Mouse (Mus musculus) lung, postnatal 4 days (tissue): Measurements from ENCODE around the gene Slc35e2.

Experiments
- DNase-seq, 2 experiments: peaks; one replicate each; pipeline ENCODE4 v3.0.0; 2021

Slc35e2 gene

GRCm38 (mm10) chr4:155577741-155578140, 23.5 kb upstream of the Slc35e2 start:
- no peak for DNase-seq

DNA sequence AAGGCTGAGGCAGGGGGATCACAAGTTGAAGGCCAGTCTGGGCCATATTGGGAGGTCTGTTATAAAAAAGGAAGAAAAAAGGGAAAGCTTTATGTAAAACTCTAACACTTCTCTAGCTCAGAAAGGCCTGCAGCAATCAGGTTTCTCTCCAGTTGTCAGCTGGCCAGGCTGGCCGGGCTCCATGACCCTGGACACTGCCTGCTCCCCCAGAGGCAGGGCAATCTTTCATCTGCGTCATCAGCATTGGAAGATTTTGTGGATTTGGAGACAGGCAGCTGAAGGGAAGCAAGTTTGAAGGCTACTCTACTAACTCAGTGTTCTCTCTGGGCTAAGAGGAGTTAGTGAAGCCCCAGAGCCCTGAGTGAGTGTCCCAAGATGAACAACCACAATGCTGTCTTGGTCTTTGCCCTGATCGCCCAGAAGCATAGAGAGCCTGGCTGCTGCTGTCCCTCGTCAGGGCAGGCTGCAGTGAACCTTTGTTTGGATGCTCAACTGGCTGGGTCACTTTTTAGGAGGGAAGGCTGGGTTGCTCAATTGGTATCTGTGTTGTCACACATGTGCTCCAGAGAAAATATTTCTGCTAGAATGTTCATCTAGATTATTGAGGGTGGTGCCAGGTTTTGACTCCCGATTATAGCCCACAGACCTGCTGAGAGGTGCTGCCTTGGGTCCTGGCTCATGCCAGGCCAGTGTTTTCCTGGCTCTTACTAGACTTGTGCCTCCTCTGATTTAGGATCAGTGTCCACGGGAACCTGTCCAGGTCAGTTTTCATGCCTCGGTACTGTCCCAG, 22.7 kb upstream of the Slc35e2 start:
- peak in 1 of 2 experiments; percentile 59 for DNase-seq

DNA sequence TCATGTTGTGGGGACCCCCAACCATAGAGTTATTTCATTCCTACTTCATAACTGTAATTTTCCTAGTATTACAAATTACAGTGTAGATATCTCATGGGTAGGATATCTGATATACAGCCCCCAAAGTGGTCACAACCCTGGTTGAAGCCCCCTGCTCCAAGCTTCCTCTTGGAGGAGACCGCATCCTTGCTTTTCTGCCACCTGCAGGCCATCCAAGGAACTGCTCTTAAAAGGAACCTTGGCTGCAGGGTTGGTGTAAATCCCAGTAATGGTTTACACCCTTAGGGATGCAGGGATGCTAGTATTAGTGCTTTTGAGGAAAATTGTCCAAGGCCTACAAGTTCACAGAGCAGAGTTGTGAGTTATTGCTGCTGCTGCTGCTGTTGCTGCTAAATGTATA, 20.8 kb upstream of the Slc35e2 start:
- peak in 1 of 2 experiments; percentile 69 for DNase-seq

DNA sequence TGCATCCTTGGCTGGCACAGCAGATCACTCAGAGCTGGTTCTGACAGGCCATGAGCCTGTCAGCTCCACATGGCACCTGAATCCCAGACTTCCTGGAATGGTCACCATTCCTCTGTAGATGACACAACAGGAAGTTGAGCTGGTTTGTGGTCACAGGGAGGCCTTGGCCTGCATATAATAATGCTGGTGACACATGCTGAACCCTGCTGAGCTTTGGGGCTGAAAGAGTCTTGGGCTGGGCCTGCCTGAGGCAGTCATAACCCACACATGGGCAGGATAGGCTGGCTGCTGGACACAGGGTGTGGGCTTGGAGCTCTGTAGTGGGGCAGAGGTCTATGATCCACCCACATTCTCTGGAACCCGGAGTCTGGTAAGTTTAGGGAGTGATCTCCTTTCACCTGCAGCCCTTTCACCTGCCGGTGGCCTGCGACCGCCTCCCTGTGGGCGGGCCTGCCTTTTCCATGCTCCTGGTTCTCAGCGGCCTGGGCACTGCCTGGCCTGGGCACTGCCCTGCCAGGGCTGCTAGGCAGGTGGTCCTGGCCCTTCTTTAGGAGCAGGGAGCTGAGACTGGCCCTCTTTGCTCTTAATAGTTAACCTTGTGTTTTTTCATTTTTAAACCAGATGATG, 18.8 kb upstream of the Slc35e2 start:
- DNase-seq: no peak

DNA sequence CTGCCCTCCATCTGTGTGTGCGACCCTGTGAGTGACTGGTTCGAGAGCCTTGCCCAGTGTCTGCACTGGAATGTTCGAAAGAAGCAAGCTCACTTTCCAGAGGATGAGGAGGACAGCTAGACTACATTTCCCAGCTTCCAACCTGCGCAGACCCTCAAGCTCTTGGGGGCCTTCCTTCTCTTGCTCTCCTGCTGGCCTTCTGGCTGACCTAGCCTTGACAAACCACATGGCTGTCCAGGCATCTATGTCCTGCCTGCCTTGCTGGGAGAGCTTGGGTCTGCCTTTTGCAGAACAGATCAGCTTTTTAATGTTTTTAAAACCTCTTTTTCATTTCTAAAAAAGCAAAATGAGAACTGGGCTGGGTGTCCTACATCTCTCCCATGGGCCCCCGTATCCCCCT, 11.9 kb upstream of the Slc35e2 start:
- DNase-seq: no peak

- DNase-seq: no peak
These were observed 10.1 kb upstream of the Slc35e2 start for GRCm38 (mm10) chr4:155591012-155591719.

DNA sequence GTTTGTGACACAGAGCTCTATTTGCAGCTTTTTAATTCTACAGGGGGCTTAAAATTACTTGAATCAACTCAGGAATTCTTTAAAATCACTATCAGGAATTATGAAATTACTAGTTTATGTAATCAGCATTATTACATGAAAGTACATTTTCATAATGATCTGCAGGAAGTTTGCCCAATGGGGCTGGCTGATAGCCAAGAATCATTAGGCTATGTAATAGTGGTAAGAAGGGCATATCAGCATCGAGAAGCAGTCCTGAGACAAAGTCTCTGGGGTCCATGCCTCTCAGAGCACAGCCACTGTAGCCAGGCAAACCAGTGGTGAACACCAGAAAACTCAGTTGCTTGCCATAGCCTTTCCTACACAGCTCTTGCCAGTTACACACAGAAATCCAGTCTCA, 7.4 kb upstream of the Slc35e2 start:
- DNase-seq: peak in 1 of 2 experiments; percentile 27

GRCm38 (mm10) chr4:155595777-155596176, 5.4 kb upstream of the Slc35e2 start:
- DNase-seq: no peak

- DNase-seq: no peak
These were observed 4.6 kb upstream of the Slc35e2 start for GRCm38 (mm10) chr4:155596606-155597005.

DNA sequence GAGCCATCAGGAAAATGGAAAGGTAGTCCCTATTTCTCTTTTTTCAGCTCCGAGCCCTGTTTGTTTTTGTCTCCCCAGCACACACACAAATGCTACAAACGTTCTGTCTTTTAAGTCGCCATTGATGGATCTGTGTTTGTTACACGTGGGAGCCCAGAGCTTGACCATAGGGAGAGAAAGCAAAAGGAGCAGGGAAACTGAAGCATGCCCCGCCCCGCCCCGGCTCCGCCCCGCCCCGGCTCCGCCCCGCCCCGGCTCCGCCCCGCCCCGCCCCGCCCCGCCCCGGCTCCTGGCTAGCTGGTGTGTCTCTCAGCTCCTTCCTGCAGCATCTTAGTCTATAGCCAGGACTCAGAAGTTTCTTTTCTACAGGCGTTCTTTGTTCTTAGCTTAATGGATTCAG, 2.7 kb upstream of the Slc35e2 start:
- DNase-seq: no peak

GRCm38 (mm10) chr4:155599901-155600825, 1.1 kb upstream of the Slc35e2 start:
- no peak for DNase-seq

DNA sequence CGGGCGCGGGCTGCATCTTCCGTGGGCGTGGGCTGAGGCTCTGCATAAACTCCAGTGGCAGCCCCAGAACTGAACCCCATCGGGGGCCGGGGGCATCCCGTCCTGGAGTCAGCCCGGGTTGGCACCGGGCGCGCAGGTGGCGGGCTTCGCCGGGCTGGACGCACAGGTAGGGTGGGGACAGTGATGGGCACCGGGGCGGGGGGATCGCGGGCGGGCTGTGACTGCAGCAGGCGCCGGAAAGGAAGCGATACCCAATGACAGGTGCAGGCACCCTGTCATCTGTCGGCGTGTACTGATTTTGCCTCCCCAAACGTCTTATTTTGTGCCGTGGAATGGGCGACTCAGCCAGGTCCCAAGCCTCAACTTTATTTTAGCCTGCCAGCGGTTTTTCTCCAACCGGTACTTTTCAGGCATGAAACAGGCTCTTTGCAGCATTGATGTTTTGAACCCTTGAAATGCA, 811 bp downstream of the Slc35e2 start:
- DNase-seq: no peak

DNA sequence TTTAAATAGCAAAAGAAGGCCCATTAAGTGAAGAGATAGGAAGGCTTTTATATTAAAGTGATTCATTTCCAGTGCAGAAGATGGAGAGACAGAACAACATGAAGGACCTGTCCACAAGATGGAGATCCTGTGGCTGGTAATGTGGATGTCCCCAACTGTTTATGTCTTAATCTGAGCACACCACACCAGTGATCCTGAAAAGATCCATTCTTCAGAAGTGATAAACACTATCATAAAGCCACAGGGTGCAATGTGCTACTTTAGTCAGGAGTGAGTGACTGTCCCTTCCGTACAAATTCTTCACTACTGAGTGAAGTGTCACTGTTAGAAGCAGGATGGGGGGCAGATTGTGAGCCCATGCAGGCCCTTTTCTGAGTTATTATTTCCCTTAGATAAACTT, 1.5 kb downstream of the Slc35e2 start:
- DNase-seq: no peak

DNA sequence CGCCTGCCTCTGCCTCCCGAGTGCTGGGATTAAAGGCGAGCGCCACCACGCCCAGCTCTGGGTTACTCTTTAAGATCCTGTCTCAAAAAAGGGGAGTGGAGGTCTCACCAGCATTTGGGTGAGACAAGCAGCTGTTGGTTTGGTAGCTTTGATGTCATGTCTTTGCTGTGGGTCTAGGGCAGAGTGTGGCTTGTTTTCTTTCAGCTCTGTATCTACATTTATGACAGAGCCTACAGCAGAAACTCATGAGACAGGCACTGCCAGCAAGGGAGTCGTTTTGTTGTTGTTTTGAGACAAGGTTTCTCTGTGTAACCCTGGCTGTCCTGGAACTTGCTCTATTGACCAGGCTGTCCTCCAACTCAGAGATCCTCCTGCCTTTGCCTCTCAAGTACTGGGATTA, 2.6 kb downstream of the Slc35e2 start:
- DNase-seq: no peak

- DNase-seq: no peak
These were observed 3.9 kb downstream of the Slc35e2 start for GRCm38 (mm10) chr4:155605132-155605531.

- no peak for DNase-seq
These were observed 5.6 kb downstream of the Slc35e2 start for GRCm38 (mm10) chr4:155606825-155607224.

DNA sequence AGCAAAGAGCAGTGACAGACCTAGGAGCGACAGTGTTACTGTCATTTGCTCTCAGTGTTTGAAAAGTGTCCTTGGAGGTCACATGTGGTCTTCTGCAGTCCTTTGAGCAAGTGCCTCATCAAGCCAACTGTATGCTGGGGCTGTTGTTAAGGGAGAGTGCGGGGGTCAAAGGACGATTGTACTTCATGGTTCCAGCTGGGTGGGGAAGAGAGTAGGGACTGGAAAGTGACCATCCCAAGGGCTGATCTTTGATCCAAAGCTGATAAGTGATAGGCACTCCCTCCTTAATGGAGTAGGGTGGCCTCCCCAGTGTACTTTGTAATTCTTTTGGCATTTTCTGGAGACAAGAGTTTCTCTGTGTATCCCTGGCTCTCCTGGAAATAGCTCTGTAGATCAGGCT, 10.6 kb downstream of the Slc35e2 start:
- no peak for DNase-seq

- DNase-seq: no peak
These were observed 12.0 kb downstream of the Slc35e2 start for GRCm38 (mm10) chr4:155613264-155613663.

DNA sequence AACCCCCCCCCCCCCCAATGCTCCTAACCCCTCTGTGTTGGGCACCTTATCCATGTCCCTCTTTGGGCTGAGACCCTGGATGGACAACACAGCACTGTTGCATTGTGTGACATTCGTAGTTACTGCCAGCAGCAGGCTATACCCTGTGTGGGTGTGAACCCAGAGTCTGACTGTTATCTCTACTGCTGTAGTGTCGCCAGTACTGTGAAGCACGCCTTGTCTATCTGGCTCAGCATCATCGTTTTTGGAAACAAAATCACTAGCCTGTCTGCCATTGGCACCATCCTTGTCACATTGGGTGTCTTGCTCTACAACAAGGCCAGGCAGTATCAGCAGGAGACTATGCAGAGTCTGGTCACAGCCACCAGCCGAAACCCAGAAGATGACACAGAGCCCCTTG, 17.1 kb downstream of the Slc35e2 start:
- no peak for DNase-seq

- DNase-seq: peak; percentile 97 to 99
These were observed 23.4 kb downstream of the Slc35e2 start, which contains the start of gene Cdk11b for GRCm38 (mm10) chr4:155624338-155625291. TSS of gene Cdk11b (plus strand) at chr4:155624854.

- DNase-seq: no peak
These were observed 29.1 kb downstream of the Slc35e2 start for GRCm38 (mm10) chr4:155630267-155630666.
